Mouse (Mus musculus): ENCODE data around the gene 6030468B19Rik. TPM values are rescaled to one million over a fixed set of nuclear protein-coding genes. Genes with fewer than 3 reads are reported as not detected.

6030468B19Rik gene
- polyA plus RNA-seq, 1 experiment from 2014 or later = 3.2 TPM

GRCm38 (mm10) chr11:117768725-117769682 is 28.5 kb upstream of the 6030468B19Rik start:
- peaks cover 13% of the 10 kb centered on the region for H3K4me1 ChIP-seq
- 91% methylated on average over 20 of the region's 20 CpGs for WGBS
- no peaks in the 10 kb centered on the region for H3K9me3 ChIP-seq
- DNase-seq (ENCODE audit: extremely low spot score, low spot score) = no peak
- peak overlapping the region; percentile 48; the same call in 1 of the 2 replicates for H3K27ac ChIP-seq
- H3K36me3 ChIP-seq (replicated peaks) = peaks cover 42% of the 10 kb centered on the region
- H3K27me3 ChIP-seq (ENCODE audit: poor library complexity, severe bottlenecking) = no peaks in the 10 kb centered on the region
- no peak overlapping the region for H3K4me3 ChIP-seq

DNA sequence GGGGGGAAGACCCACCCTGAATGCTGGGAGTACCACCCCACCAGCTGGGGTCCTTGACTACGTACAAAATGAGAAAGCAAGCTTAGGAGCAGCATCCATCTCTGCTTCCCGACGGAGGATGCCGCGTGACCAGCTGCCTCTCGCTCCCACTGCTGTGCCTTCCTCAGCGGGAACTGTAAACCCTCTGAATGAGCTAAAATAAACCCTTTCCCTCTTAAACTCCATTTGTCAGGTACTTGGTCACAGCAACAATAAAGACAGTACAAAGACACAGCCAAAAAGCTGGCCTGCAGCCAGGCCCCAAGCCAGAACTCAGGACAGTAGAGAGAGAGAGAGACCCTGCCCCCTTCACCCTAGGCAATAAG is 27.8 kb upstream of the 6030468B19Rik start:
- no peak overlapping the region for H3K4me3 ChIP-seq
- H3K27me3 ChIP-seq (ENCODE audit: poor library complexity, severe bottlenecking) = no peaks in the 10 kb centered on the region
- H3K4me1 ChIP-seq = peaks cover 13% of the 10 kb centered on the region
- peaks cover 38% of the 10 kb centered on the region for H3K36me3 ChIP-seq (replicated peaks)
- WGBS = 95% methylated on average over 7 of the region's 7 CpGs
- H3K27ac ChIP-seq = 0 out of 2 replicates have a peak overlapping the region, but pooled peaks have one; percentile 48
- H3K9me3 ChIP-seq = no peaks in the 10 kb centered on the region
- no peak for DNase-seq (ENCODE audit: extremely low spot score, low spot score)

DNA sequence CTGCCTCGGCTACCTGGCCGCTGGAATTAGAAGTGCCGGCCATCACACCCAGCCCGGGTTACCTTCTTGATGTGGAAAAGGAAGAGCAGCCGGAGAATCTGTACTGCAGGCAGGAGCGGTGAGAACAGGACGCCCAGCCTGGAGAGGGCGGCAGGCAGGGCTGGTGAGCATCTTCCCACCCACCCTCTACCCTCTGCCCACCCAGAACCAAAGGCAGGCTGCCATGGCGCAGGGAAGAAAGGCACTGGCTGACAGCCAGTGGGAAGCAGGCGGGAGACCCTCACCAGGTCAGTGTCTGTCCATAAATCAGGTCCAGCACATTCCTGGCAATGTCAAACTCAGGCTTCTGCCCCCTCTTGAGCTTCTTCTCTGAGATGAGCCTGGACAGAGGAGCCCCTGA is 27.1 kb upstream of the 6030468B19Rik start:
- Histone ChIP-seq H3K9me3 (no peaks in the 10 kb centered on the region), H3K4me1 (peaks cover 13% of the 10 kb centered on the region), H3K36me3 (replicated peaks) (peaks cover 35% of the 10 kb centered on the region), H3K4me3 (no peak overlapping the region), H3K27me3 (ENCODE audit: poor library complexity, severe bottlenecking) (no peaks in the 10 kb centered on the region), H3K27ac (no peak overlapping the region)
- no peak for DNase-seq (ENCODE audit: extremely low spot score, low spot score)
- 89% methylated on average over 10 of the region's 10 CpGs for WGBS

GRCm38 (mm10) chr11:117772352-117772751 is 25.1 kb upstream of the 6030468B19Rik start:
- Histone ChIP-seq H3K27me3 (ENCODE audit: poor library complexity, severe bottlenecking) (no peaks in the 10 kb centered on the region), H3K27ac (no peak overlapping the region), H3K4me3 (no peak overlapping the region), H3K9me3 (no peaks in the 10 kb centered on the region), H3K4me1 (peaks cover 13% of the 10 kb centered on the region), H3K36me3 (replicated peaks) (peaks cover 19% of the 10 kb centered on the region; the same call in 1 of the 2 replicates)
- 96% methylated on average over 7 of the region's 7 CpGs for WGBS
- no peak for DNase-seq (ENCODE audit: extremely low spot score, low spot score)

DNA sequence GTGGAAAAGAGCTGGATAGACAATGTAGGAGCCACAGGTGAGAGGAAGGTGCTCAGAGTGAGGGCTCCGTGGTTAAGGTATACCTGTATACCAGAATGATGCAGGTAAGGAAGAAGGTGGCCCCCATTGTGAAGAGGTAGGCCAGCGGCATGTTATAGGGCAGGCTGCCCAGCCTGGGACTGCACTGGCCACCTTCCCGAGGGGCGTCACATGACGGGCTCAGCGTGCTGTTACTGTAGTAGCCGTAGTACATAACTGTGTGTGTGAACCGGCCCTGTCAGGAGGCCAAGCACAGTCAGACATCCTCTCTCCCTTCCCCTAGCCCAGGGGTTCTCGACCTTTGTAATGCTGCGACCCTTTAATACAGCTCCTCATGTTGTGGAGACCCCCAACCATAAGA is 22.5 kb upstream of the 6030468B19Rik start:
- no peak overlapping the region for H3K4me3 ChIP-seq
- peaks cover 21% of the 10 kb centered on the region for H3K27me3 ChIP-seq (ENCODE audit: poor library complexity, severe bottlenecking)
- H3K9me3 ChIP-seq = no peaks in the 10 kb centered on the region
- H3K4me1 ChIP-seq = peaks cover 29% of the 10 kb centered on the region
- no peak for DNase-seq (ENCODE audit: extremely low spot score, low spot score)
- WGBS = 93% methylated on average over 10 of the region's 10 CpGs
- H3K27ac ChIP-seq = no peak overlapping the region
- peaks cover 20% of the 10 kb centered on the region; the same call in 1 of the 2 replicates for H3K36me3 ChIP-seq (replicated peaks)

GRCm38 (mm10) chr11:117775540-117775939 is 21.9 kb upstream of the 6030468B19Rik start:
- 95% methylated on average over 11 of the region's 13 CpGs for WGBS
- no peaks in the 10 kb centered on the region for H3K9me3 ChIP-seq
- peaks cover 20% of the 10 kb centered on the region; the same call in 1 of the 2 replicates for H3K36me3 ChIP-seq (replicated peaks)
- no peak for DNase-seq (ENCODE audit: extremely low spot score, low spot score)
- peaks cover 32% of the 10 kb centered on the region for H3K4me1 ChIP-seq
- H3K4me3 ChIP-seq = no peak overlapping the region
- peaks cover 27% of the 10 kb centered on the region for H3K27me3 ChIP-seq (ENCODE audit: poor library complexity, severe bottlenecking)
- no peak overlapping the region for H3K27ac ChIP-seq

- peaks cover 34% of the 10 kb centered on the region for H3K27me3 ChIP-seq (ENCODE audit: poor library complexity, severe bottlenecking)
Observed at GRCm38 (mm10) chr11:117776085-117776792, 21.2 kb upstream of the 6030468B19Rik start.

DNA sequence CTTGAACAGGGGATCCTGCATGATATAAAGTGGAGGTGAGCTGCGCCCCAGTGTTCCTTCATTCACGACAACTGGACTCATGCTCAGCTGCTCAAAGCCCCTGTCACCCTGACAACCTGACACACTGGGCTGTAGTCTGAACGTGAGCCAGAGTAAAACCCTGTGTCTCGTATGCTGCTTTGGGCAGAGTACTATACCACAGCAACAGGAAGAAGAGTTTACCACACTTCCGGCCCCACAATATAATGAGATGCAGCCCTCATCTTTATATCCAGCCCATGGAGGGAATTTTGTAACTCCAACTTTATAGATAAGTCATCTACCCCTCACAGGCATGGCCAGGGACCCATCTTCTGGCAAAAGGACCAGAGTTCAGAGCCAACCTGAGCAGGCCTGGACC is 20.3 kb upstream of the 6030468B19Rik start:
- Histone ChIP-seq H3K27ac (no peak overlapping the region), H3K4me1 (peaks cover 48% of the 10 kb centered on the region), H3K36me3 (replicated peaks) (peaks cover 15% of the 10 kb centered on the region; the same call in 1 of the 2 replicates), H3K27me3 (ENCODE audit: poor library complexity, severe bottlenecking) (peaks cover 43% of the 10 kb centered on the region), H3K9me3 (no peaks in the 10 kb centered on the region), H3K4me3 (no peak overlapping the region)
- WGBS = 88% methylated on average over 5 of the region's 5 CpGs
- DNase-seq (ENCODE audit: extremely low spot score, low spot score) = no peak

More at GRCm38 (mm10) chr11:117776085-117776792, 21.2 kb upstream of the 6030468B19Rik start:
- no peak overlapping the region for H3K4me3 ChIP-seq
- WGBS = 92% methylated on average over 14 of the region's 14 CpGs
- H3K27ac ChIP-seq = no peak overlapping the region
- no peaks in the 10 kb centered on the region for H3K9me3 ChIP-seq
- peaks cover 20% of the 10 kb centered on the region; the same call in 1 of the 2 replicates for H3K36me3 ChIP-seq (replicated peaks)
- peaks cover 39% of the 10 kb centered on the region for H3K4me1 ChIP-seq
- no peak for DNase-seq (ENCODE audit: extremely low spot score, low spot score)

DNA sequence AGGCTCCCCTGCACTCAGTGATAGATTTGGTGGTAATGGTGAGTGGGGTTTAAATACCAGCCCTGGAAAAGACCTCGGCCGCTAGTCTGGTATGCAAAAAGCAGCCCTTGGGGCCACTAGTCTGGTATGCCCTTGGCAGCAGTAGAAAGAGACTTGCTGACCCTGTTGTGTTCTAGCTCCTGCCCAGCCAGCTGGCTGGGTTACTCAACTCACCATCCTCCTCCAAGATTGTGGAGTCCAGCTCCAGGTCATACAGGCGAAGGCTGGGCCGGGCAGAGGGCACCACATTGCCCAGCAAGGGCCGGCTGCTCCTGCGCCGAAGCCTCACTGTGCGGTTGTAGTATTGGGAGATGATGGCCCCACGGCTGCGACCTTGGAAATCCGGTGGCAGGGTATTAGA is 19.4 kb upstream of the 6030468B19Rik start:
- Histone ChIP-seq H3K27me3 (ENCODE audit: poor library complexity, severe bottlenecking) (peaks cover 52% of the 10 kb centered on the region), H3K4me3 (no peak overlapping the region), H3K4me1 (peaks cover 57% of the 10 kb centered on the region), H3K27ac (no peak overlapping the region), H3K9me3 (no peaks in the 10 kb centered on the region), H3K36me3 (replicated peaks) (peaks cover 13% of the 10 kb centered on the region; the same call in 1 of the 2 replicates)
- WGBS = 95% methylated on average over 11 of the region's 11 CpGs
- DNase-seq (ENCODE audit: extremely low spot score, low spot score) = no peak

DNA sequence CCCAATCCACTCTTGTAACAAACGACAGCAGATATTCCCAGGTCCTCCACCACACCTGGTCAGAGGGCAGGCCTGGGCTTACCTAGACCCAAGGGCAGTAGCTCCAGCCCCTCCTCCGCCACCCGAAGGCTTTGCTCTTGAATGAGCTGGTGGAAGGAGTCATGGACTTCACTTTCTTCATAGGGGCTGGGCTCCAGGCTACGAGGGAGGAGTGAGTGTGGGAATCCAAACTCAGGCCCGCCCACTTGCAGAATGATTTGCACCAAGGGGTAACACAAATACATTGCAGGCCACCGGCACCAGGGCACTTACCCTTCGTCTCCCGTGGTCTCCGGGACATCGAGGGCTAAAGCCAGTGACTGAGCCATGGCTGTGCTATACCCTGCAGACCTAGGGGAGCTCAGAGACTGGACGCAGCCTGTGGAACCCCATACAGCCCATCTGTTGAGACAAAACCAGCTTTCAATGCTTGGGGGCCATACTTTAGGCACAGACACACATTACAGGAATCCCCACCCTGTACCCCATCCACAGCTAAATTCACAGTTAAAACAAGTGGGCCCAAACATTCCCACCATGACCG is 18.5 kb upstream of the 6030468B19Rik start:
- 67% methylated on average over 12 of the region's 12 CpGs for WGBS
- no peak for DNase-seq (ENCODE audit: extremely low spot score, low spot score)
- Histone ChIP-seq H3K27ac (peak overlapping the region; percentile 84), H3K4me1 (peaks cover 65% of the 10 kb centered on the region), H3K36me3 (replicated peaks) (peaks cover 9% of the 10 kb centered on the region; the same call in 1 of the 2 replicates), H3K9me3 (no peaks in the 10 kb centered on the region), H3K4me3 (peak overlapping the region; percentile 55), H3K27me3 (ENCODE audit: poor library complexity, severe bottlenecking) (peaks cover 61% of the 10 kb centered on the region)

DNA sequence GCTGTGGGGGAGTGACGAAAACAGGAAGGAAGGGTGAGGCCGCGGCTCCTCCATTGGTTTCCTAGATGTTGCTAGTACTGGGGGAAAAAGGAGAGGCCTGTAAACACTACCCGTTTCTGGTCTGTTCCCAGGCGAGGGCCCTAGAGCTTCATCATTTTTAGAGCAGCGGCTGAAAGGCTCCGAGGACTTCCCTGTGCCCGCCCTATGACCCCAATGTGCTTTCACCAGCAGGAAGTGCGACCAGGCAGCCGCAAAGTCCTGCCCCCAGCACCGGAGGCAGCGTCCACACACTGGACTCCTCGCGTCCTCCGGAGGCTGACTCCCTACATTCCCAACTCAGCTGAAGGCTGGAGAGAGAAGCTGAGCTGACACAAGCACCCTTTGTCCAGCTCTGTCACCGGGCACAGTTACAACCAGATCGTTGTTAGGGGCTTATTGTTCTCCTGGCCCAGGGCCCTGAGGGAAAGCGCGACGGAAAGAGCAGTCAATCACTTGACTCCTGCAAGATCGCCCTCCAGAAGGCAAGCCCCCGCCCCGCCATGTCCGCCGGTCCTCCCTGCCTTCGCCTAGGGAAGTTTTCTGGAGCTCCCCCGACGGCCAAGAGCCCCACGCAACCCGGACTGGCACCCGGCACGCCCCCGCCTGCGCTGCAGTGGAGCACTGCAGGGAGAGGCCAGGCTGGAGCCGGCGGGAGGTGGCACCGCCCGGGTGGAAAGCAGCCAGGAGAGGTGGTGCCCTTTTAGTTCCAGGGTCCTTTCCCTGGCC is 17.8 kb upstream of the 6030468B19Rik start:
- 4% methylated on average over 38 of the region's 38 CpGs for WGBS
- peaks cover 68% of the 10 kb centered on the region for H3K27me3 ChIP-seq (ENCODE audit: poor library complexity, severe bottlenecking)
- peaks cover 65% of the 10 kb centered on the region for H3K4me1 ChIP-seq
- DNase-seq (ENCODE audit: extremely low spot score, low spot score) = peak; percentile 61
- H3K27ac ChIP-seq = peak overlapping the region; percentile 84
- H3K4me3 ChIP-seq = peak overlapping the region; percentile 55
- 0 out of 2 replicates have a peak, but pooled peaks cover 7% of the 10 kb centered on the region for H3K36me3 ChIP-seq (replicated peaks)
- no peaks in the 10 kb centered on the region for H3K9me3 ChIP-seq

DNA sequence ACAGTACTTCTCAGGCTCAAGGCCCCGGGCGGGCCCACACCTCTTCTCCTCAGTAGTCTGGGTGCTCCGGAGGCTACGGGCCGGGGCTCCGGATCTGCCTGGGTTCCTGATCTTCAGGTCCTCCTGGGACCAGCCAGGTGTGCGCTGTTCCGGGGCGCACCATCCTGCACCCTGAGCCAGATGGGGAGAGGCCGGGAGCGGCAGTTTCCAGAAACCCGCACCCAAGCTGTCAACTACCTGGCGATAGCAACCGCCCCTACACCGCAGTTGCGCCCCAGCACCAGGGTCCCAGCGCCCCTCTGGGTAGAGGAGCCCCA is 17.3 kb upstream of the 6030468B19Rik start:
- peak; percentile 28 for DNase-seq (ENCODE audit: extremely low spot score, low spot score)
- peaks cover 65% of the 10 kb centered on the region for H3K4me1 ChIP-seq
- peak overlapping the region; percentile 55 for H3K4me3 ChIP-seq
- H3K27ac ChIP-seq = peak overlapping the region; percentile 84
- peaks cover 73% of the 10 kb centered on the region for H3K27me3 ChIP-seq (ENCODE audit: poor library complexity, severe bottlenecking)
- H3K36me3 ChIP-seq (replicated peaks) = 0 out of 2 replicates have a peak, but pooled peaks cover 2% of the 10 kb centered on the region
- 2% methylated on average over 17 of the region's 17 CpGs for WGBS
- H3K9me3 ChIP-seq = no peaks in the 10 kb centered on the region
